Mouse (Mus musculus) liver, embryonic 16.5 days (tissue): Measurements from ENCODE around the gene Gm20449. TPM values are rescaled to one million over a fixed set of nuclear protein-coding genes. Genes with fewer than 3 reads are reported as not detected.
"Not testable (repeated sequence)": the region's sequence is repeated elsewhere in the genome, so short reads cannot be mapped to it uniquely, and the experiment has no call there.

ENCODE experiments used
- ATAC-seq: fragments of 200-750 bp; cut with Nextera tagmentation; 2 replicates; pipeline ENCODE4 v1.8.0; 2017; ENCODE audit warnings: low read depth, mild to moderate bottlenecking, moderate number of reproducible peaks, moderate library complexity
- H3K27ac ChIP-seq: fragments of 300-500 bp; sonication (generic); 2 replicates; pipeline ENCODE4 v1.5.1; 2014; ENCODE audit warnings: mild to moderate bottlenecking, low read length
- H3K27me3 ChIP-seq: fragments of 300-500 bp; sonication (generic); 2 replicates; pipeline ENCODE4 v1.6.1; 2014; ENCODE audit warnings: low read depth, low read length, mixed read lengths; ENCODE audit not compliant: control insufficient read depth, insufficient read depth
- H3K36me3 ChIP-seq: fragments of 300-500 bp; sonication (generic); 2 replicates; pipeline ENCODE4 v1.6.1; 2014; ENCODE audit warnings: mild to moderate bottlenecking; ENCODE audit not compliant: control insufficient read depth, insufficient read depth
- H3K4me1 ChIP-seq: fragments of 300-500 bp; sonication (generic); 2 replicates; pipeline ENCODE4 v1.6.1; 2014; ENCODE audit warnings: low read depth, low read length, mixed read lengths; ENCODE audit not compliant: control insufficient read depth
- H3K4me2 ChIP-seq: fragments of 300-500 bp; sonication (generic); 2 replicates; pipeline ENCODE4 v1.6.1; 2014; ENCODE audit warnings: low read depth, low read length, mixed read lengths
- H3K4me3 ChIP-seq: fragments of 300-500 bp; sonication (generic); 2 replicates; pipeline ENCODE4 v1.5.1; 2014; ENCODE audit warnings: low read depth, mild to moderate bottlenecking, low read length
- H3K9ac ChIP-seq: fragments of 300-500 bp; sonication (generic); 2 replicates; pipeline ENCODE4 v1.6.1; 2014; ENCODE audit warnings: low read depth, low read length
- H3K9me3 ChIP-seq: fragments of 300-500 bp; sonication (generic); replicated peaks from 2 replicates; pipeline ENCODE4 v1.6.1; 2016; ENCODE audit warnings: low read length; ENCODE audit not compliant: control insufficient read depth
- WGBS: fragments of 180-500 bp; shearing (Covaris S2); extraction: QIAGEN DNeasy Blood & Tissue Kit; methylation state at CpG from one replicate; pipeline ENCODE4 v1.1.7; 2014; ENCODE audit not compliant: insufficient replicate concordance; 5-methylcytosine and 5-hydroxymethylcytosine counted together
- polyA plus RNA-seq: library from polyadenylated mRNA; unstranded; fragments of >200 nt; fragmentation: Nextera tagmentation; extraction: Ambion mirVana; gene quantifications from 2 replicates; pipeline ENCODE4 v1.2.1, GENCODE M21; 2015

Gm20449 gene
- polyA plus RNA-seq, 1 experiment from 2014 or later, result not detected

- H3K4me3 ChIP-seq, H3K36me3 ChIP-seq, H3K4me1 ChIP-seq, H3K27me3 ChIP-seq, H3K4me2 ChIP-seq, H3K27ac ChIP-seq, H3K9ac ChIP-seq, ATAC-seq, H3K9me3 ChIP-seq: not testable (repeated sequence)
- WGBS, result 35% methylated on average over 1 of the region's 1 CpGs
Measured at GRCm38 (mm10) chr7:41448596-41448995, 50.6 kb downstream of the Gm20449 start, which contains the start of gene Vmn2r57. Gene Vmn2r57, minus strand, starts transcription at chr7:41448696.

DNA sequence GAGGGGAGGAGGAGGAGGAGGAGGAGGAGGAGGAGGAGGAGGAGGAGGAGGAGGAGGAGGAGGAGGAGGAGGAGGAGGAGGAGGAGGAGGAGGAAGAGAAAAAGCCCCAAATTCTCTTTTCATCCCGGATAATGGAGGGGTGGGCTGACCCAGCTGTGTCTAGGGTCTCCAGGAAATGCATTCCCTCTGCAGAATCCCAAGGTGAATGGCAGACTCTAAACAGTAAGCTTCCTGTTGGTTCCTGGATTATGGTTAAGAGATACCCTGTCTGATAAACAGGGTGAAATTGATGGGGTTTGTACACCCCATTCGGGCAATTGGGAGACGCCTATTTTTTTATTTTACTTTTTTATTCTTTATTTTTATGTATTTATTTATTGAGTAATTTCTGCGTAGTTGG, 105.1 kb downstream of the Gm20449 start:
- no peak overlapping the region for H3K4me3 ChIP-seq
- H3K27me3 ChIP-seq, result no peaks in the 10 kb centered on the region
- no peak overlapping the region for H3K9ac ChIP-seq
- 71% methylated on average over 4 of the region's 4 CpGs for WGBS
- ATAC-seq, result no peak
- H3K27ac ChIP-seq, result no peak overlapping the region
- H3K4me1 ChIP-seq, result no peaks in the 10 kb centered on the region
- H3K9me3 ChIP-seq, result no peaks in the 10 kb centered on the region
- no peaks in the 10 kb centered on the region for H3K36me3 ChIP-seq
- H3K4me2 ChIP-seq, result no peak overlapping the region

GRCm38 (mm10) chr7:41393048-41393971, 105.9 kb downstream of the Gm20449 start, which contains the start of gene AI987944:
Gene AI987944, minus strand, starts transcription at chr7:41393379.
- ATAC-seq, result peak; percentile 98
- WGBS, result under 1% methylated on average over 25 of the region's 25 CpGs

More at GRCm38 (mm10) chr7:41393048-41393971, 105.9 kb downstream of the Gm20449 start, which contains the start of gene AI987944:
- Histone ChIP-seq H3K4me2 (peak within 1 kb of the TSS; percentile 75), H3K4me3 (peak within 1 kb of the TSS; percentile 73), H3K36me3 (no peaks in the 10 kb centered on the region), H3K27me3 (no peaks in the 10 kb centered on the region), H3K9me3 (no peaks in the 10 kb centered on the region), H3K27ac (peak within 1 kb of the TSS; percentile 72), H3K4me1 (no peaks in the 10 kb centered on the region), H3K9ac (peak within 1 kb of the TSS; percentile 61)

Other genes with a start within 250 kb of the Gm20449 start
- gene AI987944, start 106.0 kb downstream of the Gm20449 start, polyA plus RNA-seq, result 5.3 and 5.7 TPM in 2 replicates
- gene Vmn2r57, start 50.7 kb downstream of the Gm20449 start, polyA plus RNA-seq, result not detected in 2 replicates
- gene AW146154, start 473 bp upstream of the Gm20449 start, polyA plus RNA-seq, result 2.4 and 2.6 TPM in 2 replicates
- gene Gm6871, start 74.2 kb upstream of the Gm20449 start, polyA plus RNA-seq, result not detected in 2 replicates
- gene 2610021A01Rik, start 99.8 kb upstream of the Gm20449 start, polyA plus RNA-seq, result 3.8 and 5.8 TPM in 2 replicates
- 1.9 and 2.1 TPM in 2 replicates for gene Zfp788, start 133.8 kb upstream of the Gm20449 start, polyA plus RNA-seq